Mouse (Mus musculus) testis, adult 2 months (tissue): Measurements from ENCODE around the gene Cnot1. TPM values are rescaled to one million over a fixed set of nuclear protein-coding genes. Genes with fewer than 3 reads are reported as not detected.

Experiments used
- H3K27ac ChIP-seq: fragments of 200-500 bp; 2 replicates; pipeline ENCODE4 v1.5.1; 2012; ENCODE audit warnings: low read depth, low read length; ENCODE audit not compliant: control insufficient read depth, insufficient read depth
- H3K27me3 ChIP-seq: fragments of 200-500 bp; 2 replicates; pipeline ENCODE4 v1.6.1; 2012; ENCODE audit warnings: mild to moderate bottlenecking, low read length, moderate library complexity; ENCODE audit not compliant: control insufficient read depth, insufficient read depth
- H3K36me3 ChIP-seq: fragments of 200-500 bp; 2 replicates; pipeline ENCODE4 v1.6.1; 2012; ENCODE audit warnings: mild to moderate bottlenecking, low read length; ENCODE audit not compliant: control insufficient read depth, insufficient read depth
- H3K4me1 ChIP-seq: fragments of 200-500 bp; 2 replicates; pipeline ENCODE4 v1.6.1; 2012; ENCODE audit warnings: low read length; ENCODE audit not compliant: control insufficient read depth, insufficient read depth
- H3K4me3 ChIP-seq: fragments of 200-500 bp; 2 replicates; pipeline ENCODE4 v1.5.1; 2012; ENCODE audit warnings: low read depth, mild to moderate bottlenecking, low read length, moderate library complexity, mixed read lengths; ENCODE audit not compliant: control insufficient read depth
- CTCF ChIP-seq: fragments of 200-500 bp; IDR thresholded peaks from 2 replicates; pipeline ENCODE4 v1.5.1; 2012; ENCODE audit warnings: low read depth, mild to moderate bottlenecking, inconsistent platforms, low read length, moderate library complexity; ENCODE audit not compliant: control insufficient read depth, insufficient read depth, insufficient replicate concordance
- POLR2A ChIP-seq: fragments of 200-500 bp; IDR thresholded peaks from 2 replicates; pipeline ENCODE4 v1.6.1; 2012; ENCODE audit warnings: low read depth, mild to moderate bottlenecking, inconsistent platforms, low read length, moderate library complexity; ENCODE audit not compliant: control insufficient read depth
- polyA plus RNA-seq: library from polyadenylated mRNA; depleted of rRNA; stranded (reverse); fragments of >200 nt; gene quantifications from 2 replicates; pipeline ENCODE4 v1.2.3, GENCODE M21; 2012

Cnot1 gene
- polyA plus RNA-seq, 1 experiment = 236 TPM

- Histone ChIP-seq H3K36me3 (peaks cover 2% of the 10 kb centered on the region), H3K27me3 (no peaks in the 10 kb centered on the region), H3K4me1 (no peaks in the 10 kb centered on the region), H3K27ac (no peak overlapping the region), H3K4me3 (no peak overlapping the region)
- no peak for TF ChIP-seq POLR2A
- no peak for TF ChIP-seq CTCF
Measured at GRCm38 (mm10) chr8:95782628-95783027, 24.6 kb downstream of the Cnot1 start.

GRCm38 (mm10) chr8:95781775-95782174 is 25.5 kb downstream of the Cnot1 start:
- TF ChIP-seq POLR2A (no peak), CTCF (no peak)
- Histone ChIP-seq H3K27me3 (no peaks in the 10 kb centered on the region), H3K4me1 (no peaks in the 10 kb centered on the region), H3K36me3 (peaks cover 2% of the 10 kb centered on the region), H3K4me3 (no peak overlapping the region), H3K27ac (no peak overlapping the region)

GRCm38 (mm10) chr8:95781085-95781484 is 26.2 kb downstream of the Cnot1 start:
- H3K27me3 ChIP-seq = no peaks in the 10 kb centered on the region
- H3K36me3 ChIP-seq = peaks cover 2% of the 10 kb centered on the region
- TF ChIP-seq CTCF = no peak
- no peak for TF ChIP-seq POLR2A
- H3K27ac ChIP-seq = no peak overlapping the region
- no peaks in the 10 kb centered on the region for H3K4me1 ChIP-seq
- no peak overlapping the region for H3K4me3 ChIP-seq

- Histone ChIP-seq H3K27me3 (no peaks in the 10 kb centered on the region), H3K36me3 (peaks cover 2% of the 10 kb centered on the region), H3K4me3 (no peak overlapping the region), H3K4me1 (no peaks in the 10 kb centered on the region), H3K27ac (no peak overlapping the region)
- TF ChIP-seq POLR2A = no peak
- no peak for TF ChIP-seq CTCF
Measured at GRCm38 (mm10) chr8:95764133-95764532, 43.1 kb downstream of the Cnot1 start.

- no peak overlapping the region for H3K4me3 ChIP-seq
- H3K4me1 ChIP-seq = no peaks in the 10 kb centered on the region
- TF ChIP-seq POLR2A (no peak), CTCF (no peak)
- H3K27me3 ChIP-seq = no peaks in the 10 kb centered on the region
- peaks cover 2% of the 10 kb centered on the region for H3K36me3 ChIP-seq
- no peak overlapping the region for H3K27ac ChIP-seq
Measured at GRCm38 (mm10) chr8:95760323-95760722, 46.9 kb downstream of the Cnot1 start.

GRCm38 (mm10) chr8:95751924-95752323 is 55.3 kb downstream of the Cnot1 start:
- peaks cover 1% of the 10 kb centered on the region for H3K36me3 ChIP-seq

GRCm38 (mm10) chr8:95748028-95748427 is 59.2 kb downstream of the Cnot1 start:
- TF ChIP-seq POLR2A (no peak), CTCF (no peak)
- H3K27me3 ChIP-seq = no peaks in the 10 kb centered on the region
- no peaks in the 10 kb centered on the region for H3K4me1 ChIP-seq
- H3K36me3 ChIP-seq = peaks cover 2% of the 10 kb centered on the region
- no peak overlapping the region for H3K4me3 ChIP-seq
- no peak overlapping the region for H3K27ac ChIP-seq

More at GRCm38 (mm10) chr8:95751924-95752323, 55.3 kb downstream of the Cnot1 start:
- Histone ChIP-seq H3K27me3 (no peaks in the 10 kb centered on the region), H3K4me1 (no peaks in the 10 kb centered on the region), H3K27ac (no peak overlapping the region), H3K4me3 (no peak overlapping the region)
- TF ChIP-seq CTCF (no peak), POLR2A (no peak)

GRCm38 (mm10) chr8:95741732-95742131 is 65.5 kb downstream of the Cnot1 start:
- no peak for TF ChIP-seq POLR2A
- TF ChIP-seq CTCF = no peak
- Histone ChIP-seq H3K36me3 (peaks cover 7% of the 10 kb centered on the region), H3K4me1 (no peaks in the 10 kb centered on the region)

More at GRCm38 (mm10) chr8:95741732-95742131, 65.5 kb downstream of the Cnot1 start:
- Histone ChIP-seq H3K27me3 (no peaks in the 10 kb centered on the region), H3K27ac (no peak overlapping the region), H3K4me3 (no peak overlapping the region)
